Mouse (Mus musculus) left cerebral cortex, adult 11 months (tissue): ENCODE data around the gene Hopx.

Experiments
- DNase-seq: peaks from one replicate; pipeline ENCODE4 v3.0.0; 2022; ENCODE audit warnings: low spot score

The Hopx gene

DNA sequence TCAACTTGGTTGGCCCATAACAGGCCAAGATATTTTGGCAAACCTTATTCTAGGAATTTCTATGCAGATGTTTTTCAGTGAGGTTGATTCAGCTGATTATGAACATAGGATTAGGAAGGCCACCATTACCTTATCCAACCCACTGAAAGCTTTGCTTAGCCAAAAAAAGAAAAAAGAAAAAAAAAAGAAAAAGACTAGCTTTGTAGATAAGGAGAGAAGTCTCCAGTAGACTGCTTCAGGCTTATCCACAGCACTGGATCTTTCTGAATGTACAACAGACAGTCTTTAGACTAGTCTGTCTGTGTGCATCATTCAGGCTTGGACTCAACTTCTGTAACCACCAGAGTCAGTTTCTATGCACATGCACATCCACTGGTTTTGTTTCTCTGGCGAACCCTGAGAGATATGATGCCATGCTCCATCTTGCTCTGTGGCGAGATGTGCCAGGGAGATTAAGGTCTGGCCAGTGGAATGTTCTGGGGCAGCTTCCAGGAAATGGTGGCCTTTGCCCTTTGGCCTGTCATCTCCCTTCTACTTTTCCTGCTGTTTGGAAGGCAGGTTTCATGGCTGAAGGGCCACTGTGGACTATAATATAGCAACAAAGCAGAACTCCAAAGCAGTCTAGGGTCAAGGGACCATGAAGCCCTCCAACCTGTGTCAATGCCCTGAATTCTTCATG lies 17.7 kb upstream of the Hopx start:
- DNase-seq: no peak

DNA sequence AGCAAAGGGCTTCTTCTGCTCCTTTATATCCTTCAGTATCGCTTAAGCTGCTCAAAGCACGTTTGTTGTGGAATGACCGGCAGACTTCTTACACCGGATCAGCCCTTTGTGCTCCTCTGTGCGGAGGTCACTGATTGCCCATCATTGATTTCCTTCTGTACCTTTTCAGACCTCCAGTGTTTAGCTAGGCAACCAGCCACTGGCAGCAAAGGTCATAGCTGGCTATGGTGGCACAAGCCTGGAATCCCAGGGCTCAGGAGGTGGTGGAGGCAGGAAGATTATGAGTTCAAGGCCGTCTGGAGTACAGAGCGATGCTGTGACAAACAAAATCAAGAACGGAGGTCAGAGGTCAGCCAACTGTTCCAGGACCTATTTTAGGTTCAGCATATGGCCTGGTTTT lies 17.0 kb upstream of the Hopx start:
- no peak for DNase-seq

DNA sequence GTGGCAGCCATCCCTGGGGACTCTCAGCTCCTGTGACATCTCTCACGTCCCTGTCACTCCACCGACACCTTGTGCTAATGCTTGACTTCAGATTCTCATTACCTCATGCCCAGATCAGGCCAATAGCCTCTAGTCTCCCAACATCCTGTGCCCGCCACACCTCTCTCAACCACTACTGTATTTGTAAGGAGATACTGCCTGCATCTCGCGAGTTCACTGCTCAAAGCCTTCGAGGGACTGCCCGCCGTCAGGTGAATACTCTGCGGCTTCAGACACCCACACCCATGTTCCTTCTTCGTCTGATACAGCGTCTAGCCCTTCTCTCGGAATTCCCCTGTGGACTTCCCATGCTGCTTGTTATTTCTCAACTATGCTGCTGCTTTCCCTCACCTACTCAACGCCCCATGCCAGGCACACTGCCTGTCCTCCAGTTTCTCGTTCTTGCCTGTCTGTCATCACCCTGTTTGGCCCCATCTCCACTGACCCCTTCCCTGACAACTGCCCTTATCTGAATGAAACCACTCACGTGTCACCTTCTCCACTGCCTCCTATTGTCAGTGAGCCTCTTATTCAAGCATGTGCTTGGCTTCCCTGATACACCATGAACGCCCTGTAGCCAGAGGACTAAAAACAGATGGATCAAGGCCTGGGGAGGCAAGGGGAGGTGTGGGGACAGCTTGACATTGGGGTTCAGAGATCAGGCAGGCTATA lies 15.5 kb upstream of the Hopx start:
- no peak for DNase-seq

DNA sequence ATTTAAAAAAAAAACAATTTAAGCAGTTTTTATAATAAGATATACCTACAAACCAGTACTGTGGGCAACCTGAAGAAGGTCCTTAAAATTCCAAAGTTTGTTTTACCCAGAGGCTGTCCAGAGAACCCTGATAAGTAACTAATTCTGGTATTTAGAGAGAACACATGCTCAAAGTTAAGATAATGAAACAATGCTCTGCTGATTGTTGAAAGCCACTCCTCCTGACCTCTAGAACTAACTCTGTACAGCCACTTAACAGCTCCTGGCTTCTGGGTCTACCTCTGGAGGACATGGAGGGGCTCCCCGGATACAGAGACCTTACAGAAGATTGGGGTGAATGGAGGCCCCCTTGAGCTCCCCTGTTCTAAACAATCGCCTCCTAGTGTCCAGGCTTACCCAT lies 15.0 kb upstream of the Hopx start:
- DNase-seq: no peak

DNA sequence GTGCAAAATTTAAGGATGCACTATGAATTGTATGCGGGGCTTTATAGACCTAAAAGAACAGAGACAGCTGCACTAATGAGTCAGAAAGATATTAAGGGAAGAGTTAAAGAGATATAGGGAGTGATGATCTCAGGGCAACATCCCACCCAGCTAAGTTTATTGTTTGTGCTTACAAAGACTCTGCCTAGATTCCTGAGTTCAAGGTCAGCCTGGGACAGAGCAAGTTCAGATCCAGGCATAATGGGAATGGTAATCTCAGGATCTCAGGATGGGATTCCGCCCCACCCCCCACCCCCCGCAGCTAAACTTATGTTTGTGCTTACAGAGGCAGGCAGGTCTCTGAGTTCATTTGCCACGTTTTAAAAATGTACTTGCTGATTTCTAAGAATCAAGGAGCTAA lies 13.9 kb upstream of the Hopx start:
- DNase-seq: no peak

DNA sequence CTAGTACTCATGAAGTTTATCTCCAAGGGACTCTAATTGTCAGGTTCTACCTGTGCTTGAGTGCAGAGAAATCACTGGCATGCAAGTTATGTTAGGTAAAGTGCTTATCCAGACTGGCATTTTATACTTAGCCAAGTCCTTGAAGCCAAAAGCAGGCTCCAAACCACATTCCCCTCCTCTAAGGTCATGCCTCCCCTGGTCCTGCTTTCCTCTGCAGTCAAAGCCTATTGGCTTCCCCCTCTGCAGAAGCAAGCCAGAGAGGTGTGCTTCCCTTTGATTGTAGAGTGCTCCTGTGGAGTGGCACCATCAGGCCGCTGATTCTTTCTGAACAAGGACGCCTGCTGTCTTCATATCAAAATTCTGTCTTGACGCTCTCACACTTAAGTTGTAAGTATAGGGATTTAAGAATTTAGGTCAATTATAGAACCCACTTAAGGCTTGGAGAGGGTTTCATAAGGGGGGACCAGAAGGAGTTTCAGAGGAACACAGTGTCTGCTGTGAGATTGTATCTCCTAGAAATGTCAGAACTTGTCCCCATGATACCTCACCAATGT lies 11.6 kb upstream of the Hopx start:
- no peak for DNase-seq

DNA sequence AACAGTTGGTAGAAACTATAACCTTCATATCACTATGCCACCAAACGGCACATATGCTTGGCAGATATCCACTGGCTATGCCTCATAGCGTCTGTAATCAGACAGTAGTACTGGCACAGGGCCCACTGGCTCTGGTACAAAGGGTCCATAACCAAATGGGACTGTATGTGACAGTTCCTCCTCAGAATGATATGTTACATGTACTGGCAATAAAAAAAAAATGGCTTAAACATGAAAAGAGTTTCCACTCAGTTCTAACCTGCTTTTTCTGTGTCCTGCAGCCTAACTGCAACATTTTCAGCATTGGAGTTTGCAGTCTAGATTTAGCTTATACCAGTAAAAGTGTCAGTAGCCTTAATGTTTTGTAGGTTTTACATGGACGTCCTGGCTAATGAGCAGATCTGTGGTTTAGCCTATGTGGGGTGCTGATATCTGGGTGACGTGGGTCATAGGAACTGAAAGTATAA lies 9.9 kb upstream of the Hopx start:
- no peak for DNase-seq

DNA sequence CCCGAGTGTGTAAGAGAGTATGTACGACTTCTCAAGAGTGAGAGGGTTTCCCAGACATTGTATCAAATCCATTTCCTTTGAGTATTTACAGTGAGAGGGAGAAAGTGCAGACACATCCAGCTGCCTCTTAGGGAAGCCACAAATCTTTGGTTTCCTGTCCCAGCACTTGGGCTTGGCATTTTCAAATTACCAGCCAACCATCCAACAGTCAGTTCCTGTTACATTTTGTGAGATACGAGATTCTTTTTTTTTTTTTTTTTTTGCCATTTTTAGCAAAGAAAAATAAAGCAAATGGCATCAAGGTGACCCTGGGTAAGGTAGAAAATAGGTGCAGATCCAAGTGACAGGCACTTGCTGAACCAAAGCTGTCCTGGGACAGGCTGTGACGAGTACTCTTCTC lies 9.2 kb upstream of the Hopx start:
- no peak for DNase-seq

DNA sequence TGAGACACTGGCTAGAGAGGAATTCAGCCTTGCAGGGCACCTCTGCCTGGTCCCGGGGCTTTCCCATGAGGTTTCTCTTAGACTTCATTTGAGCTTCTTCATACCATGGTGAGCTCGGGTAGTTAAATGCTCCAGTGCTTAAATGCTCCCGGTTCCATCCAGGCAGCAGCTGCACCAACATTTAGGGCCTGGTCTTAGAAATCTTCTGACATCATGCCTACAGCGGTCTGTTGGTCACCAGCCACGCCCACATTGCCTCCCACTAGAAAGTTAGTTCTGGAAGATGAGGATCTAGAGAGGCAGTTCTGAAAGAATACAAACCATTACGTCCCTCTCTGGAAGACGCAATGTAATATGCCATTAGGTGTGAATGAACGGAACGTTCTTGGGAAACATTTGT lies 8.7 kb upstream of the Hopx start:
- DNase-seq: no peak

DNA sequence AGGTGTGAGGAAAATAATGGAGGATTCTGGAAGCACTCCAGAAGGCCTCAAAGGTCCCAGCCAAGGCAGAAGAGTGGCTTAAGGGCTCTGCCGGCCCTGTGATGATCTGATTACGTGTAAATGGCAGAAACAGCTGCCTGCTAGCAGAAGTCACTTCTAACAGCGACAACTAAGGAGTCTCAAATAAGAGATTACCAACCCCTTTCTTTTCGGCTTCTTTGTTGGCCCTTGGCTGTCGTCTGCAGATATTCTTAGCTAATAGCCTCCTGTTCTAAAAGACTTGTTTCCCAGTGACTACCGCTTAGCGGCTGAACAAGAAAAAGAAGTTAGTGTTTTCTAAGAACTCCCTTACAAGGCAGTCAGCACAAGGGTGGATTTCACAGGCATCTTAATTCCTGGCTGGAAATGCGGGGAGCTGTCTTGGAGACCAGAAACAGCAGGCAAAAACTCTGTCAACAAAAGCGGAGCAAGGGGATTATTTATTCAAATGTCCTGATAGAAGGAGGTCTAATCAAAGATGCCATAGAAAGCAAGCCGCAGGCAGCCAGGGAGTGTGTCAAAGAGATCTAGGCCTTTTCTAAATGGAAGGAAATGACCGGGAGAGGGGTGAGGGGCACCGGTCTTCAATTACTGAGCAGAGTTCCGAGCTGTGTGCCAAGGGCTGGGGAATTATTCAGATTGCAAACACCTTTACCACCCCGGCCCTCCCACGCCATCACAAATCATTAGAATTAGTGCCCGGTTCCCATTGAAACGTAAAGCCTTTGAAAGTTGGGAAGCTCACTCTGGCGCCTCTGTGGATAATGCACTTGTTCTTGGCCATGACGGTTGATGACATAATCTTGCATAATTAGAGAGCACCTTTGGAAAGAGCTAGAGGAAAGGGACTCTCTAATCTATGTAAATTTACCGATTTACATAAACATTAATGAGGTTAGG lies 7.6 kb upstream of the Hopx start:
- DNase-seq: peak; percentile 22

DNA sequence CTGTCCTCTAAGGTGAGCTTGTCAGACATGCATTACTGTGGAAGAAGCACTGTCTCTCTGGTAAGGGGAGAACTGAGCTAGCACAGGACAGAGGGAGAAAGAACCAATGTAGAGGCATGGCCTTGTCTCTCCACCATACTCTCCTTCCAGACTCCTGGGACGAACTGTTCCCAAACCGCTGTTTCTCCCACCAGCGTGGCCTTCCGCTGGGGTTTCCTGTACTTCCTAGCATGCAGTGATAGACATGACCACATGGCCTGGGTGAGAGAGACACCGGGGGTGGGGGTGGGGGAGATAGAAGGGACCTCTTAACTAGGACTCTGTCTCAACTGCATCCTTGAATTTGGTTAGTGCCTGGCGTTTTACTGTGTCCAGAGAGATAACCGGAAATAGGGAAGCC lies 5.8 kb upstream of the Hopx start:
- no peak for DNase-seq

DNA sequence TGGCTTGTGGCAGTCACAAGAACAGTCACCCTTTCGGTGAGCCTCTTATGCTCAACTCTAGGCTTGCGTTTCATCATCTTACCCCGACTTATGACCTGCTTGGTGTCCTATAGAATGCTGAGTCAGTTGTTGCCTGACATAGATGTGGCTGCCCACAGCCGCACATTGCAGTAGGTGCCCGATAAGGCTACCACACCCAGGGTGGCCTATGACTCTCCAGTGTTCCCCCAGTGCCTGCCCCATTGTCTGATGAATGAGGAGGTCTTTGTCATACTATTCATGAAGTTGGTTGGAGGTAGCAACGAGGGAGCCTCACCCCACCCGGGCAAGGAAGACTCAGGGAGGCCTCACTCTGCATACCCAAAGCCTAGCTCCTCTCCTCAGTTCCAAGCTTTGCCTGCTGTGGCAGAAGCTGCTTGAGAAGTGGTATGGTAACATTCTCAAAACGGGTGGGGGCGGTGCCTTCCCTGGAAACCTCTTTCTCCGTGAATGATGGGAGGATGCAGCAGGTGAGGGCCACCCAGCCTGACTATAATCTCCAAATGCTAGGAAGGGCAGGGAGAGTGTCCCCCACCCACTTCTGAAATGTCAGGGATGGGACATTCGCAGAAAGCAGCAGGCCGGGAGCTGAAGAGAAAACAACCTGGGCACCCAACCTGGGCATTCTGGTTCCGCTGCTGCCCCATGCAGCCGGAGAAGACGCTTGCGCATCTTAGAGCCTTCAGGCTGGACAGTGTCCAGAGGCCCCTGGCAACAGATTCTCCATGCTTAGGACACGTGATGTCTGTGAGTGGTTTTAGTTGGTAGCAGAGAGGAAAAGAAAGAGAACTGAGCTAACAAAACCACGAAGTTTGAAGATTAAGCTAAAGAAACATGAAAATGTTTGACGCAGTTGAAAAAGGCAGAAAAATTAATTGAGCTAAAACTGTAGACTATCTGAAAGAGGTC lies 4.8 kb upstream of the Hopx start:
- no peak for DNase-seq

DNA sequence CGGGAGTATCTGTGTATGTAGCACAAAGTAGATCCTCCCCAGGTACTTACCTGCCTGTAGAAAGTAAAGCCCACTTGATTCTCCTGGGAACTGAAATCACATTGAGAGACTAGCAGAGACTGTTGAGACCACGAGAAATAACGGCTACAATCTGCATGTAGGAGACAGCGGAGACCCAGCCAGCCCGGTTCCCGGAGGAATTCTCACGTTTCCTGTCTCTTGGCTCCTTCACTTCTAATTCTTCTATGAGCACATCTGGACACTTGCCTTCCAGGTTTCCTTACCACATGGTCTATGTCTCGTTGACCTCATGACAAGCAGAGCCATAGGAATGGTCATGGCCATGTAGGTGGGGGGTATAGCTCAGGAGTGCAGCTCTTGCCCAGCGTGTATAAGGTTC lies 811 bp upstream of the Hopx start:
- no peak for DNase-seq

DNA sequence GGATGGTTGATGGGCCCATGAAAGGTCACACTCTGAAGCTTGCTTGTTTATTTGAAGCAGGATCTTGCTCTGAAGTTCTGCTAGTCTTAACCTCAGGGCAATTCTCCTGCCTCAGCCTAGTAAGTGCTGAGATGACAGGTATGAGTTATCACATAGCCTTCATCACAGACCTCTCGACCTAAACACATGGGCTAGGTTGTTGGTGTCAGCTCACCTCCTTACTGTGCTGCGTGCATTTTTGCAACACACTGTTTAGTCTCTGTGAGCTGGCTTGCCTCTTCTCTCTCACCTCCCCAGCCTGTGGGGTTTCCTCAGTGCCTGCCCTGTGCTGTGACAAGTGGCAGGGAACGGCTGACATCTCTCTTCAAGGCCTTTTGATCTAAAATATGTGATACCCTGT lies 1.1 kb downstream of the Hopx start:
- no peak for DNase-seq

DNA sequence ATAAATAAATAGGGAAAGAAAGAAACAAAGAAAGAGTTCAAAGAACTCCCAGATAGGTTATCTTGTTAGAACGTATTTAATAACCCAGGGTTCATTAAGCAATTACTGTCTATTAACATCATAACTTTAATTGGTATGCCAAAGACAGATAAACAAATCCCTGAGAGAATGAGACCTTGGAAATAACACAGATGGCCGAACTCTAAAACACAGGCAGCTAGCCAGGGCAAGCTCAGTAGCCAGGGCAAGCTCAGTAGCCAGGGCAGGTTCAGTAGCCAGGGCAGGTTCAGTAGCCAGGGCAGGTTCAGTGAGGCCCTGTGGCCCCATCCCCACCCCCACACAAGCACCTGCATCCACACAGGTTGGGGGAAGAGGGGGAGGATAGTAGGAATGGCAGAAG lies 2.9 kb downstream of the Hopx start:
- no peak for DNase-seq

DNA sequence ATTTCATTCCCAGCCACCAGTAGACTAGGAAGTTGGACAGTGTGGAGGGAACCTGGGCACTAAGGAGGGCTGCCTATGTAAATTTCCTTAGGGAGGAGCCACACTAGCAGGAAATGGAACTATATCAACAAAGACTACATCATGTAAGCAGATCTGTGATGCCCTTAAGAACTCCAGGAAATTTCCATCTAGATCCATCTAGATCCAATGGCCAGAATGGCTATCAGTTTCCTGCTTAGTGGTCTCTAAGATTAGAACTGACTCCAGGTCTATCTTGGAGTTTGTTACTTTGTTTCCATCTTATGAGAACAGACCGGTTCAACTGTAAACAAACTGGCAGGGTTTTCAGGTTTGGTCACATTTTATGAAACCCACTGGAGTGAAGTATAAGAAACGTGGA lies 5.1 kb downstream of the Hopx start:
- no peak for DNase-seq

DNA sequence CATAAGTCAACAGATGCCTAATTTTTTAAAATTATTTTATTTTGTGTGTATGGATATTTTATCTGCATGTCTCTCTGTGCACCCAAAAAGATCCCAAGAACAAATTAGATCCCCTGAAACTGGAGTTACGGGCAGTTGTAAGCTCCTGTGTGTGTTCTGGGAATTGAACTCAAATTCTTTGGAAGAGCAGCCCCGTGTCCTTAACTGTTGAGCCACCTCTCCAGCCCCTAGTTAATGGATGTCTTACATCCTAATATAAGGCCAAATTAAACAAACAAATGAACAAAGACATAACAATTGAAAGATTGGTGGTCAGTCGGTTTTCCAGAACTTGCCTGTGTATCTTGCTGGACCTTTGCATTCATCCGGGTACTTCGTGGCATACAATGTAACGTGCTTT lies 6.1 kb downstream of the Hopx start:
- DNase-seq: no peak

DNA sequence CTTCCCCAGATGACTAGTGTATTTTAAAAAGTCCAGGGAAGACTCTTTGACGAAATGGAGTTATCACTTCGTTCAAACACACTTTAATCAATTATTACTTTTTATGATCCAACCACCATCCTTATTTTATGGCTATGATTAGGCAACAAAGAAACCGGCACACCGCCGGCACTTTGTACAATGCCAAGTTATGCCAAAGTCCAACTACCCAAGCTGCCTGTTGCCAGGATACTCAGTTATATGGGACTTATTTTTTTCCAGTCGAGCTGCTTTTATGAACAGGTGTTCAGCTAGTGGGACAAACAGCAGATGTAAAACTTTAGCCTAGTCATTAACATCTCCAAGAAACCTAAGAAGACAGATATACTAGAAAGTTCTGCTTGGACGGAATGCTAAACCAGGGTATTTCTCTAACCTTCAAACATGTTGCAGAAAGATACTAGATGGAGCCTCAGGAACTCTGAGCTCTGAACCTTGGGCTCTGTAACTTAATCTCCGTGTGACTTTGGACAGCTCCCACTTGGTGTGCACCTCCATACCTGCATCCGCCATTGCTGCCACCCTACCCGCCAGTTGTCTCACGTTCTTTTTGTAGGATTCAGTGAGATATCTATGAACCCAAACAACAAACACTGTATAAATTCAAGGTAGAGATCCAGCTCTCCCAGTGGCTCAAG lies 7.6 kb downstream of the Hopx start:
- DNase-seq: no peak

DNA sequence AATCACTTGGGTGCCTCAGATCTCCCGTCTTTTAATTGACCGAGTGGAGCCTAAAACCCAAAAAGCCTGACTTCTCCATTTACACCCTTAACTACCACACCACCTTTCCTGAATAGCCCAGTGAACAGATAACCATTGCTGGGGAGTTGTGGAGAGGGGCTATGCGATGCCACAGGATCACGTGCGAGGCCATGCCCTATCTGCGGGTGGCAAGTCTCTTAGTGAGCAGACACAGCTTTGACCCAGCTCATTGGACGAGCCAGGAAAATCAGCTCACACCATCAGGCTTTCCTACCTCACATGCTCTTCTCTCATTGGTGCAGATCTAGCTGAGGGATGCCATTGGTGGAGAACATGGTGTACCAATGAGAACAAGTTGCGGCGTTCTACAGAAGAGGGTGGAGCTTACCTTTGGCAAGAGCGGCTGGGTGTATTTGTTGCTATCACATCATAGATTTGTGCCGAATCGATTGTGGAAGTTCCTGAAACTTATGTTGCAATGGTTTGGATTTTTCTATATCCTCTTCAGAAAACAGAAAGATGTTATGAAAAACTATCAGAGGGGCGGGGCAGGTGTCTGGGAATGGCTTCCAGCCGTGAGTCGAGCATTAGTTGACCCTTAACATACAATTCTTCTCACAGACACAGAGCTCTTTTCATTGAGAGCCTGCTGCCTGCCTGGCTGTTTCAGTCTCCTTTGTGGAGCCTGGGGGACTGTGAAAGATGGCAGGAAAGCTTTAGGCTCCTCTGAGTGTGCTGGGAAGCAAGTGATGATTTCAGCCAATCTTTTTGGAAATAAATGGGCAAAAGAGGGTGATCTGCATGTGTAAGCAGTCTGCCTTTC lies 12.2 kb downstream of the Hopx start:
- no peak for DNase-seq

DNA sequence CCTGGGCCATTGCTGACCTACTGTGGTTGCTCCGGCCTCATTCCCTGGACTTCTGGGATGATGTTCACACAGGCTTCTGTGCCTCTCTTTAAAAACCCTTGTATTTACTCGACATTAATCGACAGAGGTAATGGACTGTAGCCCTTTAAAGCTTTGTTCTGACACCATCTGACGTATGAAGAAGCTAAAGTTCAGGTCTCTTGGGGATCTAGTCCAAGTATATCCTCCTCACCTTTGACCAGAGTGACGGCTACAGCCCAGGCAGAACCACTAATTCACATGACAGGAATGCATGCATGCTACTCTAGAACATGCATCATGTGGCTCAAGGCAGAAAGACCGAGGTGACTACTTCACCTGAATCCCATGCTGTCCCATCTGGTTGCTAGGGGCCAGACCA lies 14.2 kb downstream of the Hopx start:
- DNase-seq: no peak
